Mouse (Mus musculus) gastrocnemius, postnatal 36 days (tissue): ENCODE measurements at regions not wholly inside any gene's neighbourhood (a gene's known extent, or its start where the extent isn't known, plus 50 kb on each side); places are given as distances from the start of the nearest gene placed in this dataset.

Source experiments
- DNase-seq, 2 experiments: peaks; one replicate each; pipeline ENCODE4 v3.0.0; 2022
- intact Hi-C: fragments of 180-260 bp; cut with DNase I; formaldehyde crosslinking; loops from one replicate; pipeline ENCODE4 v1.15.1; 2025

DNA sequence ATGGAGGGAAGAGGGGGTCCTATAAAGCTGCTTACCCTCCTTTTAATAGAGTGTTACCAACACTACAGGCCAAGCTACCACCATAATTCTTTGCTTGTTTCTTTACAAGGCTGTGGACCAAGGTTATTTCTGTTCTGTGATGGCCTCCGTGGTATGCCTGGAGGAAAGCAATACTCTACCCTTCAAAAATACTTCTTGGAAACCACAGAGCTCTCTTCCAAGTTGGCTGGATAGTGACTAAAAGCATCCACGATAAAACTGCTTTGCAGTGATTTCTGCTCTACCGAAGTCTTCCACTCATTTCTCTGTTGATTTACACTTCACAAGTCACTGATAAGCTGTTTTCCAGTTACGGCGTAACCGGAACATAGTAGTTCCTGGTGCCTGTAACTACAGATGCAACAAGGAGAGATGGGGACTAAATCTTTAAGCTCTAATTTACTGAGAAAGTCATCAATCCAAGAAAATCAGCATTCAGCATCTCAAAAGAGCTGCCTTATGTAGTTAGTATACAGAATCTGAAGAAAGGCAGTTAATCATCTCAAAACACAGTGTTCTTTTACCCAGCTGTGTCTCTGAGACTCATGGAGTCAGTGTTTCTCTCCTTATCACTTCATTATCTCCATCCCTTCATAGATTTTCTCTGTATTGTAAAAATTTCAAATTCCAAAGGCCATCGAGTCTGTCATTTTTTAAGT lies 216.1 kb upstream of the Pfn2 start:
- DNase-seq = no peak
- intact Hi-C loops = no loop called here

- intact Hi-C loops = no loop called here
- DNase-seq = no peak
Observed at GRCm38 (mm10) chr3:58071574-58071973, 223.7 kb upstream of the Pfn2 start.

DNA sequence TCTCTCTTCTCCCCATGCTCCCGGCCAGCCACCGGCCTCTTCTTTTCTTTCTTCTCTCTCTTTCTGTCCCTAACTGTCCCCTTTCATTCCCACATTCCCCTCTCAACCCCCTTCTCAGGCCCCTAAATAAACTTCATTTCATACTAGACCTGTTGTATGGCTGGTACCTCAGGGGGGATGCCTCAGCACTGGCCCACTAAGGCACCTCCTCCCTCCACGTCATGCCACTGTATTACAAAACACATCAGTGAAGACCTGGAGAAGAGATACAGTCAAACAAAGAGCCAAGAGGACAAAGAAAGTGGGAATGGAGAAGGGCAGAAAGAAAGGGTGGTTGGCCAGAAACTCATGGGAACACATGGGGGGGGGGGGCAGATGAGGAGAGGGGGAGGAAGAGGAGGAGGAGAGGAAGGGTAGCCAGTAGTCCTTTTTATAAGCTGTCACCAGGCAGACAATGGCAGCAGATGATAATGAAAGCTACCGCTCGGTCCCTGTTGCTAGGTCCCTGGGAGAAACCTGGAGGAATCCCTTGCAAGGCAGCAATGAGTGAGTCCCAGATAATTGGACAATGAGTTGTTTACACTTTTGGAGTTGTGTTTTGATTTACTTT lies 224.5 kb upstream of the Pfn2 start:
- intact Hi-C loops = no loop called here
- DNase-seq = no peak

GRCm38 (mm10) chr3:58089344-58090139 lies 241.7 kb upstream of the Pfn2 start:
- intact Hi-C loops = no loop called here
- DNase-seq = no peak

- intact Hi-C loops = no loop called here
- no peak for DNase-seq
Observed at GRCm38 (mm10) chr3:58090396-58090795, 242.5 kb upstream of the Pfn2 start.

GRCm38 (mm10) chr3:58091466-58092176 lies 243.7 kb upstream of the Pfn2 start:
- DNase-seq = no peak
- intact Hi-C loops = no loop called here

- intact Hi-C loops = loop anchor here (5.0 kb wide), 1 partner anchor 134 kb away; no protein-coding TSS in a partner anchor
- no peak for DNase-seq
Observed at GRCm38 (mm10) chr3:58110911-58111476, 263.1 kb upstream of the Pfn2 start.

GRCm38 (mm10) chr3:58112431-58112856 lies 264.6 kb upstream of the Pfn2 start:
- intact Hi-C loops = loop anchor here (5.0 kb wide), 1 partner anchor 135 kb away; no protein-coding TSS in a partner anchor
- DNase-seq = no peak

DNA sequence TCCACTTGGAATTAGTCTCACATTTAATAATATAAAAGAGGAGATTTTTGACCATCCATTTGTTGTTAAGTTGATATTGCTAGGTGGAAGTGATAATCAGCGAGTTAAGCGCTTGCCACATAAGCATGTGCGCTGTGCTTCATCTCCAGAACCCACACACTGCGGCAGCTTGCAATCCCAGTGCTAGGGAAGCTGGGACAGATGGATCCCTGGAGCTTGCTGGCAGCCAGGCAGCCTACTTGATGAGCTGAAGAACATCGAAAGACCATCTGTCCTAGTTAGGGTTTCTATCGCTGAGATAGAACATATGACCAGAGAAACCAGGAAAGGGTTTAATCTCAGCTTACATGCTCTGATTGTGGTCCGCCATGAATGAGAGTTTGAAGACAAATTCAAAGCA lies 266.1 kb upstream of the Pfn2 start:
- DNase-seq = no peak
- intact Hi-C loops = loop anchor here (5.0 kb wide), 1 partner anchor 137 kb away; no protein-coding TSS in a partner anchor

GRCm38 (mm10) chr3:58115511-58115910 lies 267.6 kb upstream of the Pfn2 start:
- intact Hi-C loops = no loop called here
- no peak for DNase-seq

GRCm38 (mm10) chr3:58116848-58117247 lies 269.0 kb upstream of the Pfn2 start:
- intact Hi-C loops = no loop called here

GRCm38 (mm10) chr3:58120051-58120450 lies 272.2 kb upstream of the Pfn2 start:
- intact Hi-C loops = no loop called here
- no peak for DNase-seq

More at GRCm38 (mm10) chr3:58116848-58117247, 269.0 kb upstream of the Pfn2 start:
- no peak for DNase-seq

DNA sequence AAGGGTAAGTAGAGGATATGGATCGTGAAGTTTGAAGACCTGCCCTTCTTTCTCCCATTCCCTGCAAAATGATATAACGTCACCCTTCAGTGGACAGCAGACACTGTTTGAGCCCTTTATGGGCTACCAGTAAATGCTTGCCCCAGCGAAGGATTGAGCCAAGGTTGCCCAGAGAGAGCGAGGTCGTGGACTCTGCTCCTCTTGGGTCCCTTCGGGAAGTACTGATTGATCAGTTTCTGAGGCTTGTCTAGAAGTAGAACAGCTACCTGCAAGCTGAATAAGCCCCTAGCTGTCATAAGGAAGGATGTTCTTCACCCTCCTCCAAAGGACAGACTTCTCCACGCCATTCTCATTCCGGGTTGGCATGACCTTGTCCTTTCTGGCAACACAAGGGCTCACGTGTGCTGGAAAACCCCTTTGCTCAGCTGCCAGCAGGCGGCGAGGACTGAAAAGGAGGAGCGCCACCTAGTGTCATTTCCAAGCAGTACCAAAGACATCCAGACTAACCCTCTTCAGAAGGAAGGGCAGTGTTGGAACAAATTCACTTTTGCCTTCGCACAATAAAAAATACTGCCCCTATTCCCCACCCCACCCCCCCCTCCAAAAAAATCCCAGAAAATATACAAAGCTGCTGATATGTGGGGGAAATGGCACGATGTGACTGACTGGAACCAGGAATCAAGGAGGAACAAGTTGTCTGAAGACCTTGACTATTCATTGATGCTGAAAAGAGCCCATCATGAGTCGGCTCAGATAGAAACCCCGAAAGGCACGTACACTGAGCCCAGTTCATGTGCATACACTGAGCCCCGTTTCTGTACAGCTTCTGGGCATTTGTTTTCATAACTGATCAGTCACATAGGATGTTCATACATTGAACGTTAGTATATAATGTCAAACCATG lies 274.8 kb upstream of the Pfn2 start:
- peak; percentile 40 to 43 for DNase-seq
- intact Hi-C loops = loop anchor here (2.0 kb wide), 2 partner anchors 280 to 456 kb away; no protein-coding TSS in a partner anchor

- intact Hi-C loops = loop anchor here (2.0 kb wide), 2 partner anchors 281 to 457 kb away; no protein-coding TSS in a partner anchor
- no peak for DNase-seq
Observed at GRCm38 (mm10) chr3:58123396-58124077, 275.7 kb upstream of the Pfn2 start.

DNA sequence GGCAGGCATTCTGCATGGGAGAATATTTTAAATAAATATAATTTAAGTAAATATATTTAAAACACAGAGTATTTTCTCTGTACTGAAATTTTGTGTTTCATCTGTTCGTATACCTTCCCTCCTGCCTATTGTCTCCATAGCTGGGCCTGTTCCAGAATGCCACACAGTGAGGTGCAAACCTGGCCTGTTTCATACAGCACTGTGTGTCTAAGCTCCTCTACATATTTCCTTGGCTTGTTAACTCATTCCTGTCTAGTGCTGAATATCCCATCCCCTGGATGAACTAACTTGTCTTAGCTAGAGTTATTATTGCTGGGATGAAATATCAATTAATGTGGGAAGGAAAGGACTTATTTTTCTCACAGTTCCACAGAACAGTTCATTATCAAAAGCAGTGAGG lies 277.0 kb upstream of the Pfn2 start:
- intact Hi-C loops = no loop called here

GRCm38 (mm10) chr3:58126996-58127395 lies 279.1 kb upstream of the Pfn2 start:
- intact Hi-C loops = no loop called here
- no peak for DNase-seq

More for the DNA sequence above, 277.0 kb upstream of the Pfn2 start:
- no peak for DNase-seq

- no peak for DNase-seq
- intact Hi-C loops = no loop called here
Observed at GRCm38 (mm10) chr3:58128059-58128458, 280.2 kb upstream of the Pfn2 start.

GRCm38 (mm10) chr3:58129358-58129903 lies 281.6 kb upstream of the Pfn2 start:
- intact Hi-C loops = no loop called here

More at GRCm38 (mm10) chr3:58129358-58129903, 281.6 kb upstream of the Pfn2 start:
- no peak for DNase-seq
